Mouse (Mus musculus): ENCODE data around the gene Gm17268. TPM values are rescaled to one million over a fixed set of nuclear protein-coding genes. Genes with fewer than 3 reads are reported as not detected.

Gm17268 gene
- not detected for total RNA-seq (2023)

DNA sequence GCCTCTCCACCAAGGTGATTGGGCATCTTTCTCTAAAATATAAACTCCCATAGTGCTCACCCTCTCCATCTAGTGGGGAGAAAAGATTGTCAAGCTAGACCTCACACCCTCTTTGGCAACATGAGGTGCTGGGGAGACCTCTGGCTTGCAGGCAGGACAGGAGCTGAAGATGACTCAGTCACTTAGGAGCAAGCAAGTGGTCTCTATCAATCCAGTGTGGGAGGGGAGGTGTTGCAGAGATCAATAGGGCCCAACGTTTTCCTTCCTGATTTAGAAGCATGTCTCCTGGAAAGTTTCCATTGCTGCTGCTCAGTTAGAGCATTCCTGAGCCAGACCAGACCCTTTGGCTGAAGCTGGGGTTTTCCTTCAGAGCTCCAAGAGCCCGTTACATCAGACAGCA lies at the start of gene Gm17268:
Gene Gm17268 (minus strand): TSS at position 28 of the 400 bp plus-strand sequence.

DNA sequence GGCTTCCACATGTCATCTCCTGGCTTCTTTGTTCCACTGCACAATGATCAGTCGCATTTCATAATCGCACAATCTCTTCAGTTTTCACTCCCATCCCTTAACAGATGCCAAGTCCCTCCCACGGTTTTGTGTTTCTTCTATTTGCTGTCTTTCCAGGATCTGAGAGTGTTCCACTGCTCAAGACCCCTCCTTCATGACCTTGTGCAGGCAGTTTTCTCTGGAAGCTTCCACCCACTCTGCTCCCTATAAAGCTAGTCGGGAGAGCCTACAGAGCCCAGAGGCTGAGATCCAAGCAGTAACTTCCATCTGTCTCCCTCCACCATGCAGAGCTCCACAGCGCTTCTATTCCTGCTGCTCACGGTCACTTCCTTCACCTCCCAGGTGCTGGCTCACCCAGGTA lies 19.3 kb upstream of the Gm17268 start, which contains the start of gene Ccl11:
Gene Ccl11 (plus strand): TSS at position 178 of the 400 bp plus-strand sequence.

DNA sequence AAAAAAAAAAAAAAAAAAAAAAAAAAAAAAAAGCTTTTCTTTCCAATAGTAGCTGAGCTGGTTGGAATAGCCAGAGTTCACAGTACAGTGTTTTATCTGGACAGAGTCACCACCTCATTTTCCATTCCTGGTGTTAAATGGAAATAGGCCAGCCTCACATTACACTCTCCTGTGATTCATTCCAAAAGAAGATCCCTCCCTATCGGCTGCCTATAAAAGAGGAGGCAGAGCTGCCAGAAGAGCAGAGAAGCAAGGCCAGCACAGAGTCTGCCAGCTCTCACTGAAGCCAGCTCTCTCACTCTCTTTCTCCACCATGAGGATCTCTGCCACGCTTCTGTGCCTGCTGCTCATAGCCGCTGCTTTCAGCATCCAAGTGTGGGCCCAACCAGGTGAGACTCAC lies 7.1 kb upstream of the Gm17268 start, which contains the start of gene Ccl7:
Gene Ccl7 (plus strand): TSS at position 242 of the 400 bp plus-strand sequence.

DNA sequence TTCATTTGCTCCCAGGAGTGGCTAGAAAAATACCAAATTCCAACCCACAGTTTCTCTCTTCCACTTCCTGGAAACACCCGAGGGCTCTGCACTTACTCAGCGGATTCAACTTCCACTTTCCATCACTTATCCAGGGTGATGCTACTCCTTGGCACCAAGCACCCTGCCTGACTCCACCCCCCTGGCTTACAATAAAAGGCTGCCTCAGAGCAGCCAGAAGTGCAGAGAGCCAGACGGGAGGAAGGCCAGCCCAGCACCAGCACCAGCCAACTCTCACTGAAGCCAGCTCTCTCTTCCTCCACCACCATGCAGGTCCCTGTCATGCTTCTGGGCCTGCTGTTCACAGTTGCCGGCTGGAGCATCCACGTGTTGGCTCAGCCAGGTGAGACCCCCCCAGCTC lies 3.0 kb downstream of the Gm17268 start, which contains the start of gene Ccl2:
Gene Ccl2 (plus strand): TSS at position 216 of the 400 bp plus-strand sequence.

Other genes with a start within 250 kb of the Gm17268 start
- gene 5530401A14Rik, start 177.9 kb downstream of the Gm17268 start, total RNA-seq (2023) = not detected
- not detected for gene Asic2, start 70.1 kb downstream of the Gm17268 start, total RNA-seq (2023)
- not detected for gene Ccl2, start 3.0 kb downstream of the Gm17268 start, total RNA-seq (2023)
- gene Ccl7, start 7.2 kb upstream of the Gm17268 start, total RNA-seq (2023) = not detected
- not detected for gene Ccl11, start 19.3 kb upstream of the Gm17268 start, total RNA-seq (2023)
- gene Ccl12, start 63.3 kb upstream of the Gm17268 start, total RNA-seq (2023) = not detected
- gene Ccl8, start 76.6 kb upstream of the Gm17268 start, total RNA-seq (2023) = not detected